Mouse (Mus musculus) large intestine, adult 2 months (tissue): Measurements from ENCODE around the gene Hist1h2be. TPM values are rescaled to one million over a fixed set of nuclear protein-coding genes. Genes with fewer than 3 reads are reported as not detected.
"Not testable (repeated sequence)": the region's sequence is repeated elsewhere in the genome, so short reads cannot be mapped to it uniquely, and the experiment has no call there.

Experiments used
- DNase-seq: peaks from one replicate; pipeline ENCODE4 v3.0.0-alpha.2; 2012; ENCODE audit warnings: low read depth, low spot score
- WGBS: fragments of 180-500 bp; shearing (Covaris S2); methylation state at CpG from one replicate; pipeline ENCODE4 v1.1.7; 2018; 5-methylcytosine and 5-hydroxymethylcytosine counted together
- polyA plus RNA-seq: library from polyadenylated mRNA; depleted of rRNA; stranded (reverse); fragments of >200 nt; gene quantifications from 2 replicates; pipeline ENCODE4 v1.2.3, GENCODE M21; 2012; rRNA removed

The Hist1h2be gene
- polyA plus RNA-seq, 1 experiment = 1.9 TPM

DNA sequence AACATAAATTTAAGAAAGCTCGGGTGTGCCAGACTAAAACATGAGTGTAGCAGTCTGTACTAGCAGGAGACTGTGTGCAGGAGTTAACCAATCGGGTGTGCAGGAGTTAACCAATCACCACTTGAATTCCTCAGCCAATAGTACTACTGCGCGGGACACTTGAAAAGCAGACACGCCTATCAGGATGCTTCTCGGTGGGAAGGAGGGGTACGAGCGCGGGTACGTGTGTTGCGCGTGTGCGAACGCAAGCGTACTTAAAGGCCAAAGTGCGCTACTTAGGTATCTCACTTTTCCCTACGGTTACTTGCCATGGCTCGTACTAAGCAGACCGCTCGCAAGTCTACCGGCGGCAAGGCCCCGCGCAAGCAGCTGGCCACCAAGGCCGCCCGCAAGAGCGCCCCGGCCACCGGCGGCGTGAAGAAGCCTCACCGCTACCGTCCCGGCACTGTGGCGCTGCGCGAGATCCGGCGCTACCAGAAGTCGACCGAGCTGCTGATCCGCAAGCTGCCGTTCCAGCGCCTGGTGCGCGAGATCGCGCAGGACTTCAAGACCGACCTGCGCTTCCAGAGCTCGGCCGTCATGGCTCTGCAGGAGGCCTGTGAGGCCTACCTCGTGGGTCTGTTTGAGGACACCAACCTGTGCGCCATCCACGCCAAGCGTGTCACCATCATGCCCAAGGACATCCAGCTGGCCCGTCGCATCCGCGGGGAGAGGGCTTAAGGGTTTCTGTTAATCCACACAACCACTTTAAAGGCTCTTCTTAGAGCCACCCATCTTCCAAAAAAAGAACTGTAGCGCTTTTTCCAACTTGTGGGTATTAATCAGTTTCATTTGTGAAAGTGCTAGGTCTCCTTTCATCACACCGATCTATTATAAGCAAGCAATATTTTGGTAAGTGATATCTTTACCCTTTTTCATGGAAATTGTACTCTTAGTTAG lies 85.5 kb downstream of the Hist1h2be start, which contains the start of gene Hist1h3g:
Gene Hist1h3g (plus strand): TSS at position 286 of the 939 bp plus-strand sequence.
- WGBS = under 1% methylated on average over 47 of the region's 62 CpGs
- DNase-seq = not testable (repeated sequence)

DNA sequence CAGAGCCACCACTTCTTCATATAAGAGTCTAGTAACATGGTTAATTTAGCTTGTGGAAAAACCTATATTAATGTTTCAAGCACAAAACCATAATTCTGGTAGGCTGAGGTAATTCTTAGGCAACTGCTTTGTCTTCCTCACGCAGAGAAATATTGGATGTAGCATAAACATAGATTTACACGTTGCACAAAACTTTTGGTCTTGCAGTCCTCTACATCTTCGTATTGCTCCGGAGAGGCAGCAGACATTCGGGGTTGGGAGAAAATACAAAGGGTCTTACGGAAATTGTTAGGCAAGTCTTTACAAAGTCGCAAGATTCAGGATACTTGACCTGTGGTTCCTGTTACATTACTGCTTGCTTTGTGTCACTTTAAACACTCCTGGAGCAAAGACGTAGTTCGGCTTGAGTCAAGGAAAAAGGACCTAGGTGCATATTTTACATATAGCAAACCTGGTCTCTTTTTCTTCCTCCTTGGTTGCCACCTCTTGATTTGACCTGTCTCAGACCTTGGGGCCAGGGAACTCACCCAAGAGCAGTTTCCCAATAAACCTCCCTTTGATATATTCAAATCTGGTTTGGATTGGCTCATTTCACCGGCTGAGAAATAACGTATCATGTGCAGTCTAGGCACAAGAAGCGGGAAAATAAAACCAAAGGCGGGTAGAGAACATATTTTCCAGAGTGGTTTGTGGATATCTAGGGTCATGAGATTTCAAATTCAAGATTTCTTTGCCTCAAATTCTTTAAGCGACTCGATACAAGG lies 86.4 kb downstream of the Hist1h2be start:
- WGBS = 1% methylated on average over 15 of the region's 15 CpGs
- DNase-seq = no peak

Other genes with a start within 250 kb of the Hist1h2be start
- gene Abt1, start 197.3 kb downstream of the Hist1h2be start, polyA plus RNA-seq = 2.9 and 3.1 TPM in 2 replicates
- 0.07 and 0.17 TPM in 2 replicates for gene Btn1a1, start 155.2 kb downstream of the Hist1h2be start, polyA plus RNA-seq
- gene Btn2a2, start 132.3 kb downstream of the Hist1h2be start, polyA plus RNA-seq = 0.09 TPM in 1 of 2 replicates, not detected in the other
- 27.9 and 42.9 TPM in 2 replicates for gene Hist1h4h, start 90.1 kb downstream of the Hist1h2be start, polyA plus RNA-seq
- gene Hist1h2af, start 87.2 kb downstream of the Hist1h2be start, polyA plus RNA-seq = 64.4 and 250 TPM in 2 replicates
- gene Hist1h3g, start 85.7 kb downstream of the Hist1h2be start, polyA plus RNA-seq = 30.9 and 39.2 TPM in 2 replicates
- 5.2 and 6.8 TPM in 2 replicates for gene Hist1h2bh, start 77.7 kb downstream of the Hist1h2be start, polyA plus RNA-seq
- 5.9 and 7.1 TPM in 2 replicates for gene Hist1h3f, start 77.1 kb downstream of the Hist1h2be start, polyA plus RNA-seq
- 27.0 and 31.0 TPM in 2 replicates for gene Hist1h4f, start 69.5 kb downstream of the Hist1h2be start, polyA plus RNA-seq
- 0.40 and 0.43 TPM in 2 replicates for gene Hist1h1d, start 67.9 kb downstream of the Hist1h2be start, polyA plus RNA-seq
- gene Hist1h3e, start 58.8 kb downstream of the Hist1h2be start, polyA plus RNA-seq = 29.4 and 30.0 TPM in 2 replicates
- 8.9 and 10.5 TPM in 2 replicates for gene Hist1h2ae, start 49.9 kb downstream of the Hist1h2be start, polyA plus RNA-seq
- 29.0 and 42.0 TPM in 2 replicates for gene Hist1h2bg, start 49.7 kb downstream of the Hist1h2be start, polyA plus RNA-seq
- gene Hist1h2bf, start 46.9 kb downstream of the Hist1h2be start, polyA plus RNA-seq = 9.1 and 18.1 TPM in 2 replicates
- gene Hist1h2ad, start 46.7 kb downstream of the Hist1h2be start, polyA plus RNA-seq = 3.6 and 7.5 TPM in 2 replicates
- 9.5 and 13.9 TPM in 2 replicates for gene Hist1h3d, start 45.4 kb downstream of the Hist1h2be start, polyA plus RNA-seq
- gene Hist1h4d, start 39.5 kb downstream of the Hist1h2be start, polyA plus RNA-seq = 13.6 and 13.7 TPM in 2 replicates
- gene Hist1h1e, start 1.4 kb upstream of the Hist1h2be start, polyA plus RNA-seq = 2.7 and 3.1 TPM in 2 replicates
- 1.2 TPM in 2 replicates for gene Hist1h2ac, start 62.8 kb upstream of the Hist1h2be start, polyA plus RNA-seq
- gene Hist1h2bc, start 63.1 kb upstream of the Hist1h2be start, polyA plus RNA-seq = 279 and 296 TPM in 2 replicates
- not detected in 2 replicates for gene Hist1h1t, start 74.7 kb upstream of the Hist1h2be start, polyA plus RNA-seq
- 16.9 and 21.6 TPM in 2 replicates for gene Hist1h4c, start 77.3 kb upstream of the Hist1h2be start, polyA plus RNA-seq
- 6.3 and 7.7 TPM in 2 replicates for gene Hfe, start 89.7 kb upstream of the Hist1h2be start, polyA plus RNA-seq
- gene Hist1h1c, start 117.7 kb upstream of the Hist1h2be start, polyA plus RNA-seq = 50.3 and 59.2 TPM in 2 replicates
- 19.7 and 24.7 TPM in 2 replicates for gene Hist1h3c, start 124.5 kb upstream of the Hist1h2be start, polyA plus RNA-seq
- 13.5 and 18.0 TPM in 2 replicates for gene Hist1h2bb, start 125.6 kb upstream of the Hist1h2be start, polyA plus RNA-seq
- gene Hist1h2ab, start 130.0 kb upstream of the Hist1h2be start, polyA plus RNA-seq = 17.4 and 19.2 TPM in 2 replicates
- gene Hist1h3b, start 131.1 kb upstream of the Hist1h2be start, polyA plus RNA-seq = 22.1 and 33.6 TPM in 2 replicates
- gene Hist1h4b, start 135.9 kb upstream of the Hist1h2be start, polyA plus RNA-seq = 18.1 and 21.3 TPM in 2 replicates
- 13.1 and 21.1 TPM in 2 replicates for gene Hist1h4a, start 140.1 kb upstream of the Hist1h2be start, polyA plus RNA-seq
- 16.1 and 17.5 TPM in 2 replicates for gene Hist1h3a, start 141.3 kb upstream of the Hist1h2be start, polyA plus RNA-seq
- 1.3 and 1.4 TPM in 2 replicates for gene Hist1h1a, start 142.5 kb upstream of the Hist1h2be start, polyA plus RNA-seq
- 0.71 and 4.1 TPM in 2 replicates for gene Trim38, start 148.8 kb upstream of the Hist1h2be start, polyA plus RNA-seq
- gene Slc17a2, start 185.9 kb upstream of the Hist1h2be start, polyA plus RNA-seq = 0.07 TPM in 1 of 2 replicates, not detected in the other
- gene Slc17a3, start 218.3 kb upstream of the Hist1h2be start, polyA plus RNA-seq = not detected in 2 replicates
- not detected in 2 replicates for gene Slc17a1, start 246.6 kb upstream of the Hist1h2be start, polyA plus RNA-seq